ENCODE assay signal across 8 mouse cellular contexts in genomic region chr14:34549004-34549671, GRCm38 (mm10). TPM values are rescaled to one million over a fixed set of nuclear protein-coding genes. Genes with fewer than 3 reads are reported as not detected.
A peak's percentile ranks its signal among the peaks of the same experiment; 100 is the strongest.
DNase-seq lines count a peak whose midpoint lies in the region; ATAC-seq lines count a peak whose summit lies in the region.

No protein-coding gene starts in this region.

- peaks cover 7% of the 10 kb centered on the region; the same call in 1 of the 2 replicates for H3K4me1 ChIP-seq in forebrain, embryonic 16.5 days (replicated peaks; ENCODE audit: control insufficient read depth, insufficient read depth, low read length)
- peaks cover 8% of the 10 kb centered on the region; the same call in 1 of the 2 replicates for H3K4me1 ChIP-seq in lung, embryonic 16.5 days (replicated peaks; ENCODE audit: control insufficient read depth, insufficient read depth, low read length)

- H3K4me2 ChIP-seq in forebrain, embryonic 16.5 days (ENCODE audit: low read length) = peak overlapping the region; percentile 61
- H3K4me2 ChIP-seq in lung, embryonic 16.5 days (ENCODE audit: low read depth, low read length) = peak overlapping the region; percentile 96

- H3K27me3 ChIP-seq in forebrain, embryonic 16.5 days (replicated peaks; ENCODE audit: control insufficient read depth, insufficient read depth, low read length) = no peaks in the 10 kb centered on the region
- peaks cover 10% of the 10 kb centered on the region for H3K27me3 ChIP-seq in lung, embryonic 16.5 days (ENCODE audit: control insufficient read depth, insufficient read depth, low read depth, low read length)

- H3K36me3 ChIP-seq in forebrain, embryonic 16.5 days (ENCODE audit: control insufficient read depth, insufficient read depth) = no peaks in the 10 kb centered on the region
- H3K36me3 ChIP-seq in lung, embryonic 16.5 days (ENCODE audit: control insufficient read depth, insufficient read depth, low read length) = no peaks in the 10 kb centered on the region

- under 1% methylated on average over 54 of the region's 55 CpGs for WGBS in forebrain, embryonic 16.5 days
- under 1% methylated on average over 51 of the region's 55 CpGs for WGBS in lung, embryonic 16.5 days

- H3K27ac ChIP-seq in forebrain, embryonic 16.5 days (ENCODE audit: low read length) = peak overlapping the region; percentile 83
- H3K27ac ChIP-seq in lung, embryonic 16.5 days (ENCODE audit: low read length) = peak overlapping the region; percentile 88

- H3K9me3 ChIP-seq in forebrain, embryonic 16.5 days (ENCODE audit: control insufficient read depth, low read length) = no peaks in the 10 kb centered on the region
- no peaks in the 10 kb centered on the region for H3K9me3 ChIP-seq in lung, embryonic 16.5 days (ENCODE audit: control insufficient read depth, low read length)

- intact Hi-C loops in heart, postnatal 36 days (cut with DNase I) = loop anchor here (1.0 kb wide), 2 partner anchors 90 to 177 kb away; no protein-coding TSS in a partner anchor

- H3K9ac ChIP-seq in forebrain, embryonic 16.5 days (replicated peaks; ENCODE audit: low read depth, low read length) = peak overlapping the region; percentile 88
- H3K9ac ChIP-seq in lung, embryonic 16.5 days (ENCODE audit: low read length) = peak overlapping the region; percentile 83

- peak; percentile 39 for DNase-seq in MEL-GATA-1-ER (ENCODE audit: extremely low read depth, low read depth)
- peak; percentile 87 for DNase-seq in cerebellum, adult 11-12 months
- peak; percentile 81 to 82 for DNase-seq in heart, postnatal 36 days
- DNase-seq in layer of hippocampus, adult 9-11 months = peak; percentile 82
- peak; percentile 60 for DNase-seq in ovary, postnatal 10 days (ENCODE audit: low spot score)
- peak; percentile 64 for DNase-seq in thymus, postnatal 25 days

- H3K4me3 ChIP-seq in forebrain, embryonic 16.5 days (replicated peaks; ENCODE audit: low read length) = peak overlapping the region; percentile 80
- peak overlapping the region; percentile 77 for H3K4me3 ChIP-seq in lung, embryonic 16.5 days (ENCODE audit: low read length)

- peak; percentile 97 for ATAC-seq in forebrain, embryonic 16.5 days
- ATAC-seq in lung, embryonic 16.5 days (ENCODE audit: low read depth) = peak; percentile 93

RNA-seq across cellular contexts. Expression of gene 9230112D13Rik, which starts 26.5 kb away (rescaled TPM):
- polyA plus RNA-seq in forebrain, embryonic 16.5 days (2015; fragmentation: Nextera tagmentation; extraction: Ambion mirVana) = not detected in 2 replicates
- not detected for total RNA-seq in heart, postnatal 36 days (2021)
- not detected in 2 replicates for polyA plus RNA-seq in lung, embryonic 16.5 days (2015; fragmentation: Nextera tagmentation; extraction: Ambion mirVana)

RNA-seq across cellular contexts. Expression of gene Ldb3, which starts 39.3 kb away (rescaled TPM):
- 0.39 and 0.55 TPM in 2 replicates for polyA plus RNA-seq in forebrain, embryonic 16.5 days (2015; fragmentation: Nextera tagmentation; extraction: Ambion mirVana)
- 100 to 1,000 TPM; 988 to 990 TPM for total RNA-seq in heart, postnatal 36 days (2021)
- 12.7 and 13.2 TPM in 2 replicates for polyA plus RNA-seq in lung, embryonic 16.5 days (2015; fragmentation: Nextera tagmentation; extraction: Ambion mirVana)

RNA-seq across cellular contexts. Expression of gene Bmpr1a, which starts 46.0 kb away (rescaled TPM):
- 21.1 and 25.2 TPM in 2 replicates for polyA plus RNA-seq in forebrain, embryonic 16.5 days (2015; fragmentation: Nextera tagmentation; extraction: Ambion mirVana)
- 10 to 100 TPM; 60.5 to 71.4 TPM for total RNA-seq in heart, postnatal 36 days (2021)
- polyA plus RNA-seq in lung, embryonic 16.5 days (2015; fragmentation: Nextera tagmentation; extraction: Ambion mirVana) = 18.1 and 25.8 TPM in 2 replicates

RNA-seq across cellular contexts. Expression of gene Opn4, which starts 50.8 kb away (rescaled TPM):
- not detected in 2 replicates for polyA plus RNA-seq in forebrain, embryonic 16.5 days (2015; fragmentation: Nextera tagmentation; extraction: Ambion mirVana)
- 1 to 10 TPM; 2.2 to 3.1 TPM for total RNA-seq in heart, postnatal 36 days (2021)
- polyA plus RNA-seq in lung, embryonic 16.5 days (2015; fragmentation: Nextera tagmentation; extraction: Ambion mirVana) = 0.26 and 0.38 TPM in 2 replicates

Comparison
In these comparisons a context has a peak if more than half of its experiments do, and no peak if none do; other contexts are left out.
1. Peak in every context shown above with its lines: DNase-seq, ATAC-seq, H3K4me3 ChIP-seq and H3K27ac ChIP-seq.